Mouse (Mus musculus) kidney, adult 2 months (tissue): ENCODE data around the gene Gpr33. TPM values are rescaled to one million over a fixed set of nuclear protein-coding genes. Genes with fewer than 3 reads are reported as not detected.
A peak's percentile ranks its signal among the peaks of the same experiment; 100 is the strongest.

Experiments
- DNase-seq: peaks from one replicate; pipeline ENCODE4 v3.0.0; 2021
- H3K27ac ChIP-seq: fragments of 200-500 bp; 2 replicates; pipeline ENCODE4 v1.5.1; 2012; ENCODE audit warnings: low read depth, low read length, control low read depth, inconsistent platforms; ENCODE audit not compliant: insufficient read depth
- H3K27me3 ChIP-seq: fragments of 200-500 bp; replicated peaks from 2 replicates; pipeline ENCODE4 v1.6.1; 2012; ENCODE audit warnings: mild to moderate bottlenecking, moderate library complexity, low read length, inconsistent platforms; ENCODE audit not compliant: control insufficient read depth, insufficient read depth
- H3K36me3 ChIP-seq: fragments of 200-500 bp; 2 replicates; pipeline ENCODE4 v1.6.1; 2012; ENCODE audit warnings: mild to moderate bottlenecking, moderate library complexity, low read length, inconsistent platforms; ENCODE audit not compliant: control insufficient read depth, insufficient read depth
- H3K4me1 ChIP-seq: fragments of 200-500 bp; 2 replicates; pipeline ENCODE4 v1.6.1; 2011; ENCODE audit warnings: low read length; ENCODE audit not compliant: control insufficient read depth, insufficient read depth
- H3K4me3 ChIP-seq: fragments of 200-500 bp; 2 replicates; pipeline ENCODE4 v1.5.1; 2011; ENCODE audit warnings: mild to moderate bottlenecking, low read depth, low read length, control low read depth; ENCODE audit not compliant: insufficient read depth
- CTCF ChIP-seq: fragments of 200-500 bp; conservative IDR thresholded peaks from 2 replicates; pipeline ENCODE4 v1.5.1; 2011; ENCODE audit warnings: low read depth, mild to moderate bottlenecking, control low read depth, low read length, moderate library complexity, mixed read lengths; ENCODE audit not compliant: insufficient read depth, insufficient read length
- POLR2A ChIP-seq: fragments of 200-500 bp; IDR thresholded peaks from one replicate; pipeline ENCODE4 v1.6.1; 2011; ENCODE audit warnings: low read depth, low read length, control low read depth
- WGBS: fragments of 180-500 bp; shearing (Covaris S2); methylation state at CpG from one replicate; pipeline ENCODE4 v1.1.7; 2018; 5-methylcytosine and 5-hydroxymethylcytosine counted together
- polyA plus RNA-seq: library from polyadenylated mRNA; depleted of rRNA; stranded (reverse); fragments of >200 nt; gene quantifications from 2 replicates; pipeline ENCODE4 v1.2.3, GENCODE M21; 2012; rRNA removed

The Gpr33 gene
- 0.08 and 0.11 TPM in 2 replicates for polyA plus RNA-seq

DNA sequence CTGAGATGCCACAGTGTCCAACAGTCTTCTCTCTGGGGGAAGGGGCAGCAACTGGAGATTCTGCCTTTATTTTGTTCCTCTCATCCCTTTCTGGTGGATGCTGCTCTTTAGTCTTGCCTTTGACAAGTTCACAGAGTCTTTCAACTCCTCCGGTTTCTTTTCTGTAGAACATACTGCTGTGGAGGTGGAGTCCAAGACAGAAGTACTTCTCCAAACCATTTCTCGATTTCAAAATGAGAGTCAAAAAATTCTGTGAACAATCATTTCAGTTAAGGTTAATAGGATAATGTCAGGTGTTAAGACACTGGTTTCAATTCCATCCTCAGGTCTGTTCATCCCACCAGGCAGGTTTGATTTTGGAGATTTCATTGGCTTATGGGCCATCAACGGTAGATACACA, at the start of gene Gpr33:
Gene Gpr33 (minus strand): TSS at position 101 of the 400 bp plus-strand sequence.
- Histone ChIP-seq H3K27me3 (no peaks in the 10 kb centered on the region), H3K4me1 (no peaks in the 10 kb centered on the region), H3K27ac (no peak within 1 kb of the TSS), H3K4me3 (no peak within 1 kb of the TSS), H3K36me3 (no peaks in the 10 kb centered on the region)
- no peak for TF ChIP-seq POLR2A
- TF ChIP-seq CTCF = no peak
- 93% methylated on average over 3 of the region's 3 CpGs for WGBS
- DNase-seq = no peak

DNA sequence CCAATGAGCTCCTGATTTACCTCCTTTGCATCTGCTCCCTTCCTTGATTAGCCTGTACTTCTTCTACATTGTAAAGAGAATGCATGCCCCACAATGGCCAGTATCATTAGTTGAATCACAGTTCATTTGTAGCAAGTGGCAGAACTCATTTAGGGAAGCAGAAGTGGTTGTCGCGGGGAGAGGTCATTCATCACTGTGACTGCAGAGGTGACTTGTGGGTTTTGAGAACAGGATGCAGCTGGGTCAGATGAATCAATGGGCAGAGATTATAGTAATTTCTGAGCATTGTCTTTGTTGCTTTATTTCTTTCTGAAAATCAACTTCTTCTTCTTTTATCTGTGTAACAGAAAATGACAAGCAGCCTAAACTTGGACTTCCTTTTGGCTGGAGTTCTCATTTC, 21.5 kb upstream of the Gpr33 start:
- TF ChIP-seq POLR2A = no peak
- no peak for TF ChIP-seq CTCF
- Histone ChIP-seq H3K27ac (no peak overlapping the region), H3K27me3 (no peaks in the 10 kb centered on the region), H3K4me1 (no peaks in the 10 kb centered on the region), H3K4me3 (no peak overlapping the region), H3K36me3 (no peaks in the 10 kb centered on the region)
- WGBS = 59% methylated on average over 2 of the region's 2 CpGs
- DNase-seq = peak; percentile 10

DNA sequence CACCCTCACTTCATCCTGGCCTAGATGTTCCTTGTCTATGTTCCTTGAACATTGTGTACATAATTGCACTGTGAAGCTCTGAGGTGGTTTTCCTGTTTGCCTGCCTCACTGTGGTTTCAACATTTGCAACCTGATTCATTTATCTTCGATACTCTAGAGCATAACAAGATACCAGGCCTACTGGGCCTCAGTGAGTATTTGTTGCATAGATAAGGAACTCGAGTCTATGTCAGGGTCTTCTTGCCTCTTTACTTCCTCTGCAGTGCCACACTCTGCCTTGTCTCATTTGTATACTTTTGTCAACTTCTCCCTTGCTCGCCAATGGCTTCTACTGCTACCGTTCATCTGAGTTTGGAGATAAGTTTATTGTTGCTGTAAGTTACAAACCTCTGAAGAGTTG, 18.5 kb upstream of the Gpr33 start:
- Histone ChIP-seq H3K27ac (no peak overlapping the region), H3K36me3 (no peaks in the 10 kb centered on the region), H3K27me3 (no peaks in the 10 kb centered on the region)

DNA sequence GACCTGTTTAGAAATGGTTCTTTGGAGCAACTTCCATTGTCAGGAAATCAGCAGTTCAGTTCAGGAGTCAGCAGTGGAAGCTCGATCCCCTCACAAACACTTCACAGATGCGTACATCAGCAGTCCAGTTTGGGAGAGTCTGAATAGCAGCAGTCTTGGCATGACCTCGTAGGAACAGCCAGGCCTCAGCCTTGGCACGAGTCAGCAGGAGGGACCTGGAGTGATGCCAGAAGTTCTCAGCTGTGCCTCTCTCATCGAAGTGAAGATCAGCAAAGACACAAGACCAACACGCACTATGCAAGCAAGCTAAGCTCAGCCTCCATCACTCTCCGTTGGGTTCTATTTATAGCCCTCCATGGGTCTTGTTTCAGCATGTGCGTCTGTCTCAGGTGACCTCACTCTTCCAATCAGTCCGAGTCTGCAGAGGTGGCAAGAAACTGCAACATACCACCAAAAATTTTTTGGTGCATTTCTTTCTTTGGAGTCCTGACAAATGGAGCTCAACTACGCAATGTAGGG, 15.0 kb upstream of the Gpr33 start:
- Histone ChIP-seq H3K4me3 (no peak overlapping the region), H3K36me3 (no peaks in the 10 kb centered on the region), H3K4me1 (no peaks in the 10 kb centered on the region), H3K27ac (no peak overlapping the region), H3K27me3 (no peaks in the 10 kb centered on the region)
- TF ChIP-seq POLR2A = no peak
- no peak for TF ChIP-seq CTCF
- peak; percentile 22 for DNase-seq
- WGBS = 55% methylated on average over 10 of the region's 10 CpGs

More for the DNA sequence above, 18.5 kb upstream of the Gpr33 start:
- DNase-seq = no peak
- no peak overlapping the region for H3K4me3 ChIP-seq
- H3K4me1 ChIP-seq = no peaks in the 10 kb centered on the region
- 84% methylated on average over 4 of the region's 4 CpGs for WGBS
- no peak for TF ChIP-seq POLR2A
- TF ChIP-seq CTCF = no peak

DNA sequence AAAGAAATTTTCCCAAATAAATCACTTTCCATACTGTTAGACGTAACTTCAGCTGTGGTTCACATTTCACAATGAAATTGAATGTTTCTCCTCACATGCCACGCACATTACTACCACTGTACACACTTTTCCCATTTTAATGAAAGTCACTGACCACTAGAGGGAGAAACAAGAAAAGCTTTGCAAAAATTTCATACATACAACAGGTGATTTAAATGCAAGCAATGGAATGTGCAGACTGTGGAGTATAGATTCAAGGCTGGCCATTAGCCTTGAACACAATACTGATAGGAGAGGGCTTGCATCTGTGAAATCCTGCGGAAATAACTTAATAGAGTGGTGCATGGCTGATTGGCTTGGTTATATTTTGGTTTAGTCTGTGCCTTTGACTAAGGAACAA, 10.5 kb upstream of the Gpr33 start:
- Histone ChIP-seq H3K36me3 (no peaks in the 10 kb centered on the region), H3K4me3 (no peak overlapping the region), H3K4me1 (no peaks in the 10 kb centered on the region), H3K27ac (no peak overlapping the region), H3K27me3 (no peaks in the 10 kb centered on the region)
- TF ChIP-seq CTCF (0 out of 2 replicates have a peak, but pooled peaks have one; percentile 8), POLR2A (no peak)
- WGBS = 29% methylated on average over 3 of the region's 3 CpGs
- peak; percentile 34 for DNase-seq

DNA sequence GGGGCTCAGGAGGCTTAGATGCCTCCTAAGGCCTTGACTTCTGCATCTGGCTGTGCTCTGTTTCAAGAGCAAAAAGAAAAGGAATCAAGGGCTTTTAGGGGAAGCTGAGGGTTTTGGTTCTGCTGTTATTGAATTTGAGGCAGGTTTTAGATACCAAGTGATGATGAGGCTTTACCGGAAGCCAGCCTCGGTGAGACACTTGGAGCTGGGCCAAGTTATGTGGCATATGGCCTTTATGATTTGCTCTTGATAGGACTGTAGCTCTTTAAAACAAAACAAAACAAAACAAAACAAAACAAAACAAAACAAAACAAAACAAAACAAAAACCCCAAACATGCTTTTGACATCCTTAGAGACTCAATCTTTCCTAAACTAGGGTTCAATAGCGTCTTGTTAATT, 7.1 kb upstream of the Gpr33 start:
- H3K27ac ChIP-seq = no peak overlapping the region
- H3K36me3 ChIP-seq = no peaks in the 10 kb centered on the region
- WGBS = 82% methylated on average over 3 of the region's 3 CpGs
- no peak overlapping the region for H3K4me3 ChIP-seq
- TF ChIP-seq CTCF (no peak), POLR2A (no peak)
- no peak for DNase-seq
- no peaks in the 10 kb centered on the region for H3K27me3 ChIP-seq
- no peaks in the 10 kb centered on the region for H3K4me1 ChIP-seq

DNA sequence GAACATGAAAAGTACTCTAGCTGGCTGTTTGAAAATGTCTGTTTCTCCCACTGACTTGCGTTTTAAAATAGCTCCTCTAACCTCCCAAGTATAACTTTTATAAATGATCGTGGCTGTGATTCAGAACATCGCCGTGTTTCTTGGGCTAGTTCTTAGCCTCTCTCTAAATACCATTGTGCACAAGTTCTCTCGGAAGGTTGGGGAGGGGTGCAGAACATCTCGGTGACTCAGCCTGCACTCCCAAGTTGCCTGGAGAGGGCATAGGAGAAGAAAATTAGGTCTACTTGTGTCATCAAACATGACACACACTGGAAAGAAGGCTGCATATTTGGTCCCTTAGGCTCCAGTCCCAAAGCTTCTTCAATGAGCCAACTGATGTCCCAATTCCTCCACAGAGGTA, 4.4 kb upstream of the Gpr33 start:
- Histone ChIP-seq H3K4me1 (no peaks in the 10 kb centered on the region), H3K27me3 (no peaks in the 10 kb centered on the region), H3K27ac (no peak overlapping the region), H3K36me3 (no peaks in the 10 kb centered on the region), H3K4me3 (no peak overlapping the region)
- WGBS = 92% methylated on average over 6 of the region's 6 CpGs
- TF ChIP-seq POLR2A (no peak), CTCF (no peak)
- DNase-seq = no peak
